Mouse (Mus musculus) midbrain, postnatal 0 days (tissue): ENCODE measurements at regions not wholly inside any gene's neighbourhood (a gene's known extent, or its start where the extent isn't known, plus 50 kb on each side); places are given as distances from the start of the nearest gene placed in this dataset.

Source experiments
- ATAC-seq: fragments of 200-750 bp; cut with Nextera tagmentation; 2 replicates; pipeline ENCODE4 v1.8.0; 2017; ENCODE audit warnings: moderate number of reproducible peaks, mild to moderate bottlenecking, moderate TSS enrichment, moderate library complexity; ENCODE audit not compliant: low FRiP score
- DNase-seq: peaks from one replicate; pipeline ENCODE4 v3.0.0-alpha.2; 2015; ENCODE audit warnings: low spot score
- H3K27ac ChIP-seq: fragments of 300-500 bp; sonication (generic); 2 replicates; pipeline ENCODE4 v1.5.1; 2014; ENCODE audit warnings: low read depth, mild to moderate bottlenecking, low read length, mixed read lengths
- H3K27me3 ChIP-seq: fragments of 300-500 bp; sonication (generic); 2 replicates; pipeline ENCODE4 v1.6.1; 2014; ENCODE audit warnings: low read length, control low read depth, mixed read lengths; ENCODE audit not compliant: insufficient read depth
- H3K36me3 ChIP-seq: fragments of 300-500 bp; sonication (generic); 2 replicates; pipeline ENCODE4 v1.6.1; 2014; ENCODE audit warnings: low read length, control low read depth, mixed read lengths; ENCODE audit not compliant: insufficient read depth
- H3K4me1 ChIP-seq: fragments of 300-500 bp; sonication (generic); 2 replicates; pipeline ENCODE4 v1.6.1; 2014; ENCODE audit warnings: mild to moderate bottlenecking, control low read depth, antibody characterized with exemption, low read length, mixed read lengths; ENCODE audit not compliant: insufficient read depth
- H3K4me2 ChIP-seq: fragments of 300-500 bp; sonication (generic); 2 replicates; pipeline ENCODE4 v1.6.1; 2014; ENCODE audit warnings: low read depth, mild to moderate bottlenecking, low read length, mixed read lengths; ENCODE audit not compliant: poor library complexity, severe bottlenecking
- H3K4me3 ChIP-seq: fragments of 300-500 bp; sonication (generic); 2 replicates; pipeline ENCODE4 v1.5.1; 2014; ENCODE audit warnings: low read depth, mild to moderate bottlenecking, low read length, moderate library complexity
- H3K9ac ChIP-seq: fragments of 300-500 bp; sonication (generic); replicated peaks from 2 replicates; pipeline ENCODE4 v1.6.1; 2014; ENCODE audit warnings: mild to moderate bottlenecking, low read length, moderate library complexity, mixed read lengths; ENCODE audit not compliant: poor library complexity, severe bottlenecking
- H3K9me3 ChIP-seq: fragments of 300-500 bp; sonication (generic); 2 replicates; pipeline ENCODE4 v1.6.1; 2016; ENCODE audit warnings: low read length, control low read depth
- CTCF ChIP-seq: IDR thresholded peaks from 2 replicates; pipeline ENCODE4 v1.5.1; 2016; ENCODE audit warnings: antibody characterized with exemption, mild to moderate bottlenecking
- WGBS: fragments of 180-500 bp; shearing (Covaris S2); extraction: QIAGEN DNeasy Blood & Tissue Kit; methylation state at CpG from one replicate; pipeline ENCODE4 v1.1.7; 2014; 5-methylcytosine and 5-hydroxymethylcytosine counted together

DNA sequence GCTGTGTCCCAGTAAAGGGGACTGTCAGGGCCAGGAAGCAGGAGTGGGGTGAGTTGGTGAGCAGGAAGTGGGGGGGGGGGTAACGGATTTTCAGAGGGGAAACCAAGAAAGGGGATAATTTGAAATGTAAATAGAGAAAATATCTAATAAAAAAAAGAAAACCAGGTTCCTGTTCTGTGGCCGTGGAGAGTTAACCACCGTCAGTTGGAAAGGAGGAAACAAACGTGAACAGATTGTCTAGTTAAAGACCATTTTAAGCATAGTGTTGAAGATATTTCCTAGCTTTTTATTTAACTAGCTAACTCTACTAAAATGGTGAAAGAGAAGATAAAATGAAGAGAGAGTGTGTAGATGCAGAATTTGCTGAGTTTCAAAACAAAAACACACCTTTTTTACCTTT is 254.7 kb downstream of the Gpd2 start:
- no peak overlapping the region for H3K4me3 ChIP-seq
- WGBS = 92% methylated on average over 4 of the region's 4 CpGs
- DNase-seq (no peak), ATAC-seq (no peak)
- TF ChIP-seq CTCF = no peak
- no peaks in the 10 kb centered on the region for H3K27me3 ChIP-seq
- H3K4me1 ChIP-seq = no peaks in the 10 kb centered on the region
- H3K27ac ChIP-seq = no peak overlapping the region
- no peak overlapping the region for H3K9ac ChIP-seq
- no peaks in the 10 kb centered on the region for H3K36me3 ChIP-seq
- no peaks in the 10 kb centered on the region for H3K9me3 ChIP-seq
- H3K4me2 ChIP-seq = no peak overlapping the region

DNA sequence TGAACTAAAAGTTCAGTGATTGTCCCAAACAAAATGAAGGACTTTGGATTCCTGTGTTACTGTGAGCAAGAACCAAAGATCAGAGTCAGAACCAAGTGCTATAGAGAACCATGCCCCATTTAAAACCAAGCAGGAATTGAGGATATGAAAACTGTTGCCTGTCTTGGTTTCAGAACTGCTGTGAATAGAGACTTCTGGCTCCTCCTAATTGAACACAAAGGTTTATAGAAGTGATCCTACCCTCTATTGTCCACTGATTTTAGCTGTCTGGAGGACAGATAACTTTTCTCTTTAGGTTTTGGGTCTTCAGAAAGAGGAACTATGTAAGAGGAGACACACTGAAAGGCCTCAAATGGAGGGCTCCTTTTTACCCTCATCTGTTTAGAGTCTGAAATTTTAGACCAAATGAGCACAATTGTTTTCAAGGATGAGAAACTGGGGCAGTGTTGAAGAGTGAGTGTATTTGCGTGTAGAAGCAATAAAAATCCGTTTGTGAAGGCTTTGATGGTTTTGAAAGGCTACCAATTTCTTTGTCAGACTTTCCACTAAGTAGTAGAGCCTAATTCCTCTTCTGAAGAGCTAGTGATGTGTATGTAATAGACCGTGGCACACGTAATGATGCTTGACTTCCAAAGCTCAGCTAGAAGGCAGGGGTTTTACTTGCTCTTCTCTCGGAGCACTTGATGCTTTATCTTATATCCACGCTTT is 255.6 kb downstream of the Gpd2 start:
- H3K4me3 ChIP-seq = no peak overlapping the region
- H3K4me2 ChIP-seq = no peak overlapping the region
- H3K4me1 ChIP-seq = no peaks in the 10 kb centered on the region
- H3K9me3 ChIP-seq = no peaks in the 10 kb centered on the region
- H3K9ac ChIP-seq = no peak overlapping the region
- no peak overlapping the region for H3K27ac ChIP-seq
- no peak for TF ChIP-seq CTCF
- DNase-seq = no peak
- no peak for ATAC-seq
- no peaks in the 10 kb centered on the region for H3K36me3 ChIP-seq
- H3K27me3 ChIP-seq = no peaks in the 10 kb centered on the region
- WGBS = 62% methylated on average over 6 of the region's 6 CpGs

DNA sequence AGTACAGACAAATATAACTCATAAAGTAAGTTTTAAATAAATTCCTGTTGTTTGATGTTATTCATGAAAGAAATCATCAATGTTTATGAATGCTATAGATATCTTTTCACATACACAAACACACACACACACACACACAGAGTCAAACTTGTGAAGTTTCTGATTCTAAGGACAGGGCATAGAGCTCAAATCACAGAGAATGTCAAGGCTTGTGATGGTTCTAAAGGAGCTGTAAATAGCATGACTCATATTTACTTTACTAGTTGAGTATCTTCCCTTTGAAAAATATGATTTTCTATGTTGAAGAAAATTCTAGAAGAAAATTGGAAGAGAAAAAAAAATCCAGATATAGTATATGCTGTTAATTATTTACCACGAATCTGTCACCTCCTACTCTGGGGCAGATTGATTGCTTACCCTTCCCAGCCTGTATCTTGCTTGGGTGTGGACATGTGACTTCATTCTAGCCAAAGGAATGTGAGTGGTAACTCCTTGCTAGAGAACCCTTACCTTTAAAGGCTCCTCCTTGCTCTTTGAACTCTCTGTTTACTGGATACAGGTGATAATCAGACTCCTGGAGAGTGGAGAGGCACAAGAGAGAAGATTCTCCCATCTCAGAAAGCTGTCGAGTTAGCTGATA is 259.0 kb downstream of the Gpd2 start:
- DNase-seq = no peak
- TF ChIP-seq CTCF = no peak
- no peaks in the 10 kb centered on the region for H3K36me3 ChIP-seq
- no peaks in the 10 kb centered on the region for H3K9me3 ChIP-seq
- no peak for ATAC-seq
- H3K4me1 ChIP-seq = no peaks in the 10 kb centered on the region
- no peak overlapping the region for H3K4me3 ChIP-seq
- H3K4me2 ChIP-seq = no peak overlapping the region
- H3K27me3 ChIP-seq = no peaks in the 10 kb centered on the region
- no peak overlapping the region for H3K9ac ChIP-seq
- H3K27ac ChIP-seq = no peak overlapping the region
- WGBS = 70% methylated on average over 2 of the region's 2 CpGs

DNA sequence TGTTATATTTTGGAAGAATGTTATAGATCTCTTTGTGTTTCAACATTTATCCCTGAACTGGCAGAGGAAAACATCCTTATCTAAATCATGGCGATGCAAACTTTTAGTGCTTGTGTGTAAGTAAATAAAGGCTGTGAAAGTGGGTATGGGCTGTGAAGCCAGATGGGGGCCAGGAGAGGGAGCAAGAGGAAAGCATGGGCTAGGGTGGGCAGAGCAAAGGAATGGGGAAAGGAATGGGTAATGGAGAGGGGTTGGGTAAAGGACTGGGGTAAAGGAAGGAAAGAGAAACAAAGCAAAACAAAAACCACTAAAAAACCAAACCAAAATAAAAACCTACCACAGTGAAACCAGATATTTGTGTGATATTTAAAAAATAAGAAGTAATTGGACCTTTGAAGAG is 260.5 kb downstream of the Gpd2 start:
- Histone ChIP-seq H3K9me3 (no peaks in the 10 kb centered on the region), H3K36me3 (no peaks in the 10 kb centered on the region), H3K27me3 (no peaks in the 10 kb centered on the region), H3K4me2 (no peak overlapping the region), H3K4me3 (no peak overlapping the region), H3K4me1 (no peaks in the 10 kb centered on the region), H3K27ac (no peak overlapping the region), H3K9ac (no peak overlapping the region)
- DNase-seq = no peak
- 83% methylated on average over 1 of the region's 1 CpGs for WGBS
- ATAC-seq = no peak
- TF ChIP-seq CTCF = 0 out of 2 replicates have a peak, but pooled peaks have one; percentile 10

DNA sequence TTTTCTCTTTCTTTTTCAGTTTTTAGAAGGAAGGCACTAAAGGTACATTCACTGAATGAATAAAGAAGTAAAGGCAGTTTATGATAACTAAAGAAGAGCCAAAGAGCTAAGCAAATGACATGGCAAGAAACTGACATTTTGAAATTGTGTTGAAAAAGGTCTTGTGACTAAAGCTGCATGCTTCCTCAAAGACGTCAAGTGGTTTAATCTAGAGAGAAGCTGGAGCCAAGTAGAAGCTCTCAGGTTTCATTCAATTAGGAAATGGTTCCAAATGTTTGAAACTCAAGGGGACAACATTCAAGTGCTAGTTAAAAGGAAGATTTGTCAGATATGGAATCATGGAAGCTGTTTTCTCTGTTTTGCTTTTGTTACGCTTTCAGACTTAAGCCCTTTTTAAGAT is 267.2 kb downstream of the Gpd2 start:
- Histone ChIP-seq H3K9me3 (no peaks in the 10 kb centered on the region), H3K27ac (no peak overlapping the region), H3K4me3 (no peak overlapping the region), H3K27me3 (no peaks in the 10 kb centered on the region), H3K4me2 (no peak overlapping the region), H3K36me3 (no peaks in the 10 kb centered on the region), H3K4me1 (no peaks in the 10 kb centered on the region), H3K9ac (no peak overlapping the region)
- WGBS = 71% methylated on average over 2 of the region's 2 CpGs
- DNase-seq = no peak
- TF ChIP-seq CTCF = no peak
- no peak for ATAC-seq

DNA sequence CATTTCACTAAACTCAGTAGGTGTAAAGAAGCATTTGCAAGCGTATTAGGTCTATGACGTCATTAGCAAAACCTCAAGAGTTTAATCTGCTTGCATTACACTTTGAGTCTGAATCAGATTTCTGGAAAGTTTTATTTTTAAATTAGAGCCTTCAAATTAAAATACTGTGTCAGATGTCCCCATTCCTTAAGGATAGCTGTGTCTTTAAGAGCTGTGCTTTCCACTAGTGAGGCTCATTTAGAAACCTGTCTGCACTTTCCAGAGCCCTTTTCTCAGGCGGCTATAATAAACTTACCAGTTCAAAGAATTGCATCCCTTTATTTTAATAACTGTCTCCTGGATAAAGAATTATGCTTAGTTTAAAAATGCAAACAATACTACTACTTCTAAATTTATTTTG is 285.0 kb downstream of the Gpd2 start:
- no peak for DNase-seq
- H3K9ac ChIP-seq = no peak overlapping the region
- no peaks in the 10 kb centered on the region for H3K4me1 ChIP-seq
- H3K27me3 ChIP-seq = no peaks in the 10 kb centered on the region
- TF ChIP-seq CTCF = no peak
- no peak for ATAC-seq
- WGBS = 53% methylated on average over 3 of the region's 3 CpGs
- no peak overlapping the region for H3K27ac ChIP-seq
- H3K36me3 ChIP-seq = no peaks in the 10 kb centered on the region
- H3K4me2 ChIP-seq = no peak overlapping the region
- H3K9me3 ChIP-seq = no peaks in the 10 kb centered on the region
- no peak overlapping the region for H3K4me3 ChIP-seq
